Mouse (Mus musculus): ENCODE data around the gene Nisch.

GRCm38 (mm10) chr14:31213868-31214267 is 2.9 kb downstream of the Nisch start:
- TF ChIP-seq CTCF (IDR thresholded peaks at IDR 0.05; ENCODE audit: control insufficient read depth, insufficient read depth, insufficient read length): no peak
- TF ChIP-seq FOSL1 (IDR thresholded peaks at IDR 0.05; ENCODE audit: insufficient read depth, low read length, poor library complexity, severe bottlenecking): no peak
- TF ChIP-seq MYOG (IDR thresholded peaks at IDR 0.05; ENCODE audit: control insufficient read depth, extremely low read depth, insufficient read length): no peak
- TF ChIP-seq CEBPB (IDR thresholded peaks at IDR 0.05; ENCODE audit: low read depth): no peak
- no peak for TF ChIP-seq USF1 (IDR thresholded peaks at IDR 0.05; ENCODE audit: low read depth)
- TF ChIP-seq MAX (IDR thresholded peaks at IDR 0.05): no peak
- no peak for TF ChIP-seq MYOD1 (IDR thresholded peaks at IDR 0.05; ENCODE audit: control insufficient read depth, insufficient read length, low read depth)
